Mouse (Mus musculus) cerebellum, adult 9-11 months (tissue): ENCODE data around the gene Cblb.

Experiments used
- DNase-seq: peaks from one replicate; pipeline ENCODE4 v3.0.0; 2022

Gene Cblb

GRCm38 (mm10) chr16:52040937-52041336, 9.9 kb downstream of the Cblb start:
- DNase-seq = no peak

DNA sequence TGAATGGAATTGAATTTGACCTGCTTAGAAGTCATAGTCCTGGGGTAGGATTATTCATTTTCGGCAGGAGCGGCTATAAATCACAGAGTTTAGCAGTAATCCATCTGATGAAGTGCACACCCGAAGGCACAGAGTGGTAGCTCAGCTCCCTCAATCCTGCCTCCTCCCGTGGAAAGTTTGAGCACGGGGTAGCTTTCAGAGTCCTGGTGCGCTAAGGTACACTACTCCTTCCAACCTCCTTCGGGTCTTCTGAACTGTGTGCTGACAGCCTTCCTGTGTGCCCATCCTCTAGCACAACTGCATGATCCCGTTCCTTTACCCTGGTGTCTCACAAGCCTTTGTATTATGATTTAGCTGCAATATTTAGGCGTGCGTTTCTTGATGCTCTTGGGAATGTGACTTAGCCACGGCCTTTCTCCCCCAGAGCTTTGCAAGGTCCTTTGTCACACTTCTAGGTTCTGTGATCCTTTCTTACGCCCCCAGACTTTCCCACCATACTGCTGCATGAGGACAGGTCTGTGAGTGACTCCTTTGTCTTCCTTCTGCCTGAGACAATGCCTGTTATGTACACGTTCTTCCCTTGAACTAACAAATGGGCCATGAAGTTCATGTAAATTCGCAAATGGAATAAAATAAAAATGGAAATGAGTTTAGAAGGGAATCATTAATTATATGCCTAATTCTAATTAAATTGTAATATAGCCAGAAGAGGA, 11.8 kb downstream of the Cblb start:
- DNase-seq = no peak

DNA sequence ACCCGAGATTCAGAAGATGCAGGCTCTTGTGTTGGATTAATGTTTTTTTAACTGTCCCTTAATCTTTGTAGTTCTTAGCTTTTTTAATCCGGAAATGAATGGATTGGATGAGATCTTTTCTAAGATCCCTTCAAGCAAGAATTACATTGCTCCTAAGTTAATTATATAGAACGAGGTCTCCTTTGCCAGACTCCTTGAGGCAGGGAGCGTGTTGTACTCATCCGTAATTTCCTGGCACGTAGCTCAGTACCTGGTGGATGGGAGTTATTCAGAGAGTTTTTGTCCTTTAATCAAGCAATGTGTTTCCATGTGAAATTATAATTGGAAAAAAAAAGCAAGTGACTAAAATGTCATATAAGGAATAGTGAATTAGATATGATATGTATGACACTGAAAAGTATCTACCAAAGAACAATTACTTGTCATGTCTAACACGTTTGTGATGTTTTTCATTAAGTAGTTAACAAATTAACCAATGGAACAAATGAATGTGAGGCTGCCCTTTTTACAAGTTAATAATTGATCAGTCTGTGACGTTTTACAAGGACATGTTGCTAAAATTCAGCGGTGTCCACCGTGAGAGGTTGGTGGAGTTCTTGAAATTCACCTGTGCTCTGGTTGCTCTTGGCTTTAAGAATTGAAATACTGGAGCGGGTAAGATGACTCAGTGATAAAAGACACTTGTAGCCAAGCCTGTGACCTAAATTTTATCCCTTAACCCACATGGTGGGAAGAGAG, 12.5 kb downstream of the Cblb start:
- no peak for DNase-seq

DNA sequence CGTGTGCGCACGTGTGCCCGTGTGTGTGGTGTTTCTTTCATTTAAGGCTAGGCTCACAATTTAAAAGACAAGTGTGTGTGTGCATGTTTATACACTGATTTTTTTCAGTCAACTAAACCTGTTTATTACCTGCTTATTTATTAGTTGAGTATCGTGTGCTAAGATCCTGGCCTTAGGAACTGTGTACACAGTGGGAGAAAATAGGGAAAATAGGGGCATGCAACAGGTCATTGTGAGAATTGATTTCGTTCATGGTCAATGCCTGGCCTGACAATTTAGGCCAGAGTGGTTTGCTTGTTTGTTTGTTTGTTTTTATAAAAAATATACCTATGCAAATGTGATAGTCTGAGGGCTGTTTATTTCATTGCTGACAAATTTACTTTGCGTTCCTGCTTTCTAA, 13.5 kb downstream of the Cblb start:
- no peak for DNase-seq

GRCm38 (mm10) chr16:52044985-52045384, 14.0 kb downstream of the Cblb start:
- no peak for DNase-seq

DNA sequence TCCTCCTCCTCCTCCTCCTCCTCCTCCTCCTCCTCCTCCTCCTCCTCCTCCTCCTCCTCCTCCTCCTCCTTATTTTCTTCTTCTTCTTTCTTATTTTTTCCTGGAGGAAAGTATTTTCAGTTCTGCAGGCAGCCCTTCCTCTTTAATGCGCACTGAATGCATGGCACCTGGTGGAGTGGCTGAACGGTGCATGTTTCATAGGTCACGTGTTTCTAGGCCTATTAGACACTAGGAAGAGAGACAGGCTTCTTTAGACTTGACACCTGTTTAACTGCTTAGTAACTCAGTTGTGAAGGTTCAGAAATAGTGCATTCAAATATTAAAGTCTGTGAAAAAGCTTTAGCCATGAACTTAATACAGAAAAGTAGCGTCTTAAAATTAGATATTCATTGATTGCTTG, 15.4 kb downstream of the Cblb start:
- no peak for DNase-seq

DNA sequence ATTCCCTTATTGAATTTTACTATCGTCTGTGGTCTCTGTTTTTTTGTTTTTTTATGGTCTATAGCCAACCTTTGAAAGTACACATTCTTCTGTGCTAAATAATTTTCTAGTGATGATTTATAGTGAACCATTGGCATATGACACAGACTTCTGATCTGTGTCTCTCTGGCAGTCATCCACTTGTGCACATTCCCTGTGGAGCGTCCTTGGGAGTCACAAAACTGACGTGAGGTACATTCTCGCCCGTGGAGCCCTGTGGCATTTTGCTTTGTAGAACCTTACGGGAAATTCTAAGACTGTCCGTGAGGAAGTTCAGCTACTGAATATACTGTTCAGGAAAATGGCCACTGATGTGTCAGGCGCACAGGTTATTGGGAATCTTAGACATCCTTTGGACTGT, 20.1 kb downstream of the Cblb start:
- DNase-seq = no peak

- no peak for DNase-seq
Measured at GRCm38 (mm10) chr16:52052734-52053133, 21.7 kb downstream of the Cblb start.

DNA sequence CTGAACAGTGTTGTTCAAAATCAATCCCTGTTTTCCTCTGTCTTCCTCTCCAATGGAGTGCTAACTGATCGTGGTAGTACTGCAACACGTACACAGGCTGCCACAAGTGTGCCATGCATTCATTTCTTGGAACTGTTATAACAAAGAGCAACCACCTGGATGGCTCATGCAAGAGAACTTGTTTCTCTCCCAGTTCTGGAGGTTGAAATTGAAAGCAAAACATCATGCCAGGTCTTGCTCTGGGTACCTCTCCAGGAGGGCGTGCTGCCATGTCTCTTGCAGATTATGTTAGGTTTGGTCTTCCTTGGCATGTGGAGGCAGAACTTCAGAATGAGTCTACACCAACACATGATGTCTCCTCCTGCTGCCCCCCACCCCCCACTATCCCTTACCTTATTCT, 24.2 kb downstream of the Cblb start:
- DNase-seq = no peak

GRCm38 (mm10) chr16:52056164-52056563, 25.1 kb downstream of the Cblb start:
- no peak for DNase-seq

DNA sequence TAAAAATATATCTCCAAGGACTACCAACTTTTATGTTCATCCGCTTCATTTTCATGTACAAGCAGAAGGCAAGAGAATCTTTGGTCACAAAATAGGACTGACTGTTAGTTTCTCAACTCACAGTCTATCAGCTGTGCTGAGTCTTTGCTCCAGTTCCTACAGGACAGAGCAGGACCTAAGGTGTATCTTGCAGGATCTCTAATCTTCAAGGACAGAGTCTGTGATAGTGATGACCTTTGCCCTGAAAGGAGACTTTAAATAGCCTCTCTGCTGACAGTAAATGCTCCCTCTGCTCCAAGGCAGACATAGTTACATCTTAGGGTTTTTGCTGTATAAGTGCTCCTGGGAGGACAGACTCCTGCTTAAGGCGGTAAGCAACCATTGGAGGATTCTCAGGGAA, 26.3 kb downstream of the Cblb start:
- DNase-seq = no peak

DNA sequence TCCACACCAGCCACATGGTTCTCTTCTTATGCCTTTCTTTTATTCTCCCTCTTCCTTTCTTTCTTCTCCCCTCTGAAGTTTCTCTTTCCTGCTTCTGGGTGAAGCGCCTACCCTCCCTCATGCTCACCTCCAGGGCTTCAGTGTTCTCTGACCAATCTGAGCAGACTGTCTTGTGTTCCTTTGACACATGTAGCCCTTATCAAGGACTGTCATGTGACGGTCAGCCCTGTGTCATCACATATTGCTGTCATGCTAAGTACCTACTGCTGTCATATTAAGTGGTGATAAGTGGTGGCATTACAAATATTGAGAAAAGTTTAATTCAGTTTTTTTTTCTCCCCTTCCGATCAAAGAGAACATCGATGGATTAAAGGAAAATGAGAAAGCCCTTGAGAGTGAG, 28.5 kb downstream of the Cblb start:
- no peak for DNase-seq

- DNase-seq = no peak
Measured at GRCm38 (mm10) chr16:52060100-52060719, 29.2 kb downstream of the Cblb start.

- no peak for DNase-seq
Measured at GRCm38 (mm10) chr16:52061015-52061481, 30.0 kb downstream of the Cblb start.

DNA sequence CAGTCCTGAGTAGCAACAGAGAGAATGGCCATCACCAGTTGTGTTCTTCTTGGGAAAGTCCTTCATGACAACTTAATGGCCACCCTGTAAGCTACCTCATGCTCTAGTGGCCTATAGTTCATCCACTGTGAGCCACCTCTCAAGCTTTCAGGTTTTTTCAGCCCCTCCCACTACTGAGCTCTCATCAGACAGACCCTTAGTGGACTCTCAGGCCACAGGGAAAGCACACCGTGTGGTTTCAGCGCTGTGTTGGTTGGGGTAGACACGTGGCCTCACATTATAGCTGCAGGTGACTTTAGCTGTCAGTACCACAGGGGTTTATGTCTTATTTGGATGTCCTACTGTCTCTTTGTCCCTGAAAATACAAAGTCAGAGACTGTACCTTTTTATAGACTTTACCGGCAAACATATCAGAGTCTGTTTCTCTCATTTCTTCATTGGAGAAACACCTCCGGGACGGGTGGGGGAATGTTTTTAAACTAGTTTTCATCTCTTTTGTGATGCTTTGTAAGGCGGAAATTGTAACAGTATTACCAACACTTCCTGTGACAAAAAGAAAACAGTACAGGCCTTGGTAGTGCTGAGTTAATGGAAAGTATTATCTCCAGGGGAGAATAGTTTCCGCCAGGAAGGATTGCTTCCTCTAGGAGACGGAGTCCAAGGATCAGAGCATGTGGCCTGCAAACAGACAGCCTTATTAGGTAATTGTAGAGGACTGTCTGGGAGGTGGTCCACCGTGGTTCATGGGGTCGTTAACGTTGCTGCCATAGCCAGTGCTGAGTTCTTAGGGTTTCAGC, 33.5 kb downstream of the Cblb start:
- DNase-seq = no peak

DNA sequence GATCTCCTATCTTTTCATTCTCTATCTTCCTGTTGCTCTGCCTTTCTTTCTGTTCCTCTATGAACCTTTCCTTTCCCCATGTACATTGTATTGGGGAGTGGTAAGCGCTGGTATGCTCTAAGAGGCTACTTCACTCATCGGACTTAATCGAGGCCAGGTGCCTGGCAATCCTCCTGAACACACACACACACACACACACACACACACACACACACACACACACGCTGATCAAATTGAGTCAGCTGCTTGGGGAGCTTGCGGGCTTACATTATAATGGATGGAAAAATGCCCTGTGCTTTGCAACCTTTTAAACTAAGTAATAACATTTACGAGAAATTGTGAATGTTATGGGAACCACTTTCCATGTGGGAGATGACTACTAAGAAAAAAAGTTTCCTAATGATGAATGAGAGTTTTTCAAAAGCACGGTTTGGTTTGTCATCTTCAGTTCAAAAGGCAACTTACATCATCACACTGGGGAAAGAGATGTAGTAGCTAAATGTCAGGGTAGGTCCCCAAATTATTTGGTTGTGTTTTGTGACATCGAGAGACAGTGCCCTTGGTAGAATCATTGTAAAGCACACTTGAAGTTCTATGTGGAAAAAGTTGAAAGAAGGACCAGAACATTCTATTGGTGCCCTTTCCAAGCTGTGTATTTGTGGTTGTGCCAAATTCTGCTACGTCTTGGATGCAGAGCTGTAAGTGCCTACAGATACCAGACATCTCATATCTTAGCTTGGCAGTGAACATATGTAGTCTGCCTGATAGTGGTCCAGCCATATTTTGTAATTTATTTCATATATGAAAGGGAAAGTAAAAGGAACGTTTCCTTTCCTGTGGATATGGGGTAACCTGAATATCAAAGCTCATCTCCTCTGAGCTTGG, 36.8 kb downstream of the Cblb start:
- DNase-seq = no peak

GRCm38 (mm10) chr16:52068517-52068874, 37.5 kb downstream of the Cblb start:
- no peak for DNase-seq

DNA sequence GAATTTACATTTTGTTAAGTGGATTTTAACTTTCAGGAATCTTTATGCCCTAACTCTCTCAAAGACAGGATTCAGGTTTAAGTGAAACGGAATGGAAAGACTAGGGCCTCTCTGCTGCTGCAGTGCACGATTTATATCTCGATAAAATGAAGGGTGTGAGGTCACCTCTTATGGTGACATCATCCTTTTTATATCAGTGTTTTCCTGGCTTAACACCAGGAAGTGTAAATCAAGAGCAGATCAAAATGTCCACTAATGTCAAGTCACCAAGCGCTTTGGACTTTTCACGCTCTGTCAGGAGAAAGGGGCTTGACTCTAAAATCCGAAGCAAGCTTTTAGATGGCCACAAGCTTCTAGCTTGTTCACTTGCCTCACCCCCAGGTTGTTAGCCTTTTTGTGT, 38.6 kb downstream of the Cblb start:
- DNase-seq = no peak

DNA sequence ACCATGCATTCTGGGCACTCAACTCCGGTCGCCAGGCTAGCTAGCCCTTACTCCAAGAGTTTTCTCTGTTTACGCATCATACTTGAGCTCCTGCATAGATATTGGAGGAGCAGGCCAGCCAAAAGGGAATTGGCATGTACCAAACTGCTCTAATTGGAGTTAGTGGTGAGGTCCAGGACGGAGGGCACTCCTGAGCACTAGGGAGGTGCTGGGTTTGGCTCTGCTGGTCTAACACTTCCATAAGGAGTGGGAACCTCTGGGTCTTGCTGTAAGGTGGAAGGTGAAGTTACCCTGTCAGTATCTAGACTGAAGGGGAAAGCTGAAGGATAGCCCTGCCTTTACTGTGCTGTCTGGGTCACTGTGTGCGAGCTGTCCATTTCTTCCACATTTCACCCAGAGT, 39.1 kb downstream of the Cblb start:
- DNase-seq = no peak

DNA sequence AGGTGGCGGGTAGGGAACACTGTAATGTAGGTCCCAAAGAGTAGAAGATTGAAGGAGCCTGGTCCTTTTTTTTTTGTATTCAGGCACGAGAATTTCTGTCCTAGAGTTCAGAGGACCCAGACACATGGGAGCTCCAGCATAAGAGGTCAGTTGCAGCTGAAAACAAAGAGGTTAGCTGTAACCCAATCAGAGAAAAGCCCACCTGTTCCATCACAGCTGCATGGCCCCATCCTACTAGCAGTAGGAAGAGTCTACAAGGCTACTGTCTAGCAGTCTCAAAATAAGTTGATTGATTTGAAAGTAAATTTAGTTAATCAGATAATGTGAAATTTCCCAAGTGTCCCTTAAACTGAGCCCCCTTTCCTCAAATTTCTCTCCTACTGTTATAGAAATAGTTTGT, 40.3 kb downstream of the Cblb start:
- no peak for DNase-seq

DNA sequence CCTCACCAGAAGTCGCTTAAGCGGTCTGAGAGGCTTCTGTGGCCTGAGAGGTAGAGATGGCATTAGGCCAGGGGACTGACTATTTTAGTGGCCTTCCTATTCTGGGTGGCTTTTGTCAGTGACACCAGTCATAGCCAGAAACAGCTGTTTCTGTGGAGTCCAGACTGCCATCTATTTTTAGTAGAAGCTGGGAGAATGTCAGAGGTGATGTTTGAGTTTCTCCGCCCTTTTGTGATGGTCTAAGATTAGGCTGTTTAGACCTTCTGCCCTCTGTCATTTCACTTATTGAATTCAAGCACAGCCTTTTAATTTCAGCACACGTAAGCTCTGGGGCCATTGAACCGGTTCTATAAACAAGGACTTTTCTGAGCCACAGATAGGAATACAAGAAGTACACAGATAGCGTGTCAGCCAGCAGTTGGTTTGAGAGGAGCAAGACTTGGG, 40.8 kb downstream of the Cblb start:
- no peak for DNase-seq

DNA sequence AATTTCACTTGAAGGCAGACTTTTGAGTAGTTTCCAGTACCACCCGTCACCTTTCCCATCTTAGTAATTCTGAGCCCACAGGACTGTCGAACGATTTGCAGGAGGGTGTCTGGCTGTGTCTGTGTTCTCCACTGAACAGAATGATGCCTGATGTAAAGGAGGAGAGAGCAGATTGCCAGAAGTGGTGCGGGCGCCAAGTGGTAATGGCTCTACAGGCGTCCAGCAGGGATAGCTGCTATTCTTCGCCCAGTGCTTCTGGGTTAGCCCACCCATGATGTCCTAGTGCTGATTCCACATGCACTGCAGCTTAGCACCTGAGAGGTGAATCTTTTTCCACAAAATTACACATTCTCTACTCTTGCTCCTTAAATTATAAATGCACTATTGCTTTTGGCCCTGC, 45.6 kb downstream of the Cblb start:
- peak; percentile 85 for DNase-seq
